Mouse (Mus musculus) heart, adult 11 months (tissue): ENCODE measurements around the gene Zw10.

Experiments
- DNase-seq: peaks from one replicate; pipeline ENCODE4 v3.0.0; 2022

Gene Zw10

GRCm38 (mm10) chr9:49055333-49056205 is at the start of gene Zw10:
Zw10 (plus strand) TSS chr9:49055613.
- DNase-seq = peak; percentile 99

DNA sequence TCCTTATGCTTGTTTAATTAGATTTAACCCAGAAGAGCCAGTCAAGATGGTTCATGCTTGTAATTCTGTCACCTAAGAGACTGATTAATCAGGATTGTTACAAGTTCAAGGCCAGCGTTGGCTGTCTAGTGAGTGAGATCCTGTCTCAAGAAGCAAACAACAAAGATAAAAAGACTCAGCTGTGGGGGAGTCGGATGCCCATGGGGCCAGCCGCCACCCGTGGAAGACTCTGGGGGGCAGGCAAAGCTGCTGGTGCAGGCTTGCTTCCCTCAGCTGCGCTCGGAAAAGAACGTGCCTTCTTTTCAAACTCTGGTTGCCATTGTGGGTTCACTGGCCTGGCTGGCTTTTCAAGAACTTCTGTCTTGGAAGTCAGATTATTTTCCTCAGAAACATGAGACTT is 39.6 kb upstream of the Zw10 start:
- DNase-seq = no peak

GRCm38 (mm10) chr9:49021289-49021688 is 34.1 kb upstream of the Zw10 start:
- DNase-seq = no peak

DNA sequence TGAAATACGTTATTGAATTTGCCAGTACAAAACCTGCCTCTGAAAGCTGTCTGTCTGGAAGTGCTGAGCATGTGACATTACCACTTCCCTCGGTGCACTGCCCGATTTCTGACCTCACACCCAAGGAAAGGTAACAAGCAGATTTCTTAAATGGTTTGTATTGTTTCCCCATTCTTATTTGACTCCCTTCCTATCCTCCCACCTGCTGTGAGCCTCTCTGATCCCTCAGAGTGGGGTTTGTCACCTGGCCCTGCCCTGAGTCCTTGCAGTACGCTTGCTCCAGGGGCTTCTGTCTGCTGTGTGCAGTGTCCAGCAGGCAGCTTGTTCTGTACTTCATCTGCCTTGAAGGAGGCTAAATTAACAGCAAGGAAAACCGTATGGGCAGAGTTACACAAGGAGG is 31.5 kb upstream of the Zw10 start:
- no peak for DNase-seq

GRCm38 (mm10) chr9:49024529-49024928 is 30.9 kb upstream of the Zw10 start:
- DNase-seq = no peak

GRCm38 (mm10) chr9:49034764-49035163 is 20.6 kb upstream of the Zw10 start:
- no peak for DNase-seq

GRCm38 (mm10) chr9:49050901-49051300 is 4.5 kb upstream of the Zw10 start:
- DNase-seq = no peak

DNA sequence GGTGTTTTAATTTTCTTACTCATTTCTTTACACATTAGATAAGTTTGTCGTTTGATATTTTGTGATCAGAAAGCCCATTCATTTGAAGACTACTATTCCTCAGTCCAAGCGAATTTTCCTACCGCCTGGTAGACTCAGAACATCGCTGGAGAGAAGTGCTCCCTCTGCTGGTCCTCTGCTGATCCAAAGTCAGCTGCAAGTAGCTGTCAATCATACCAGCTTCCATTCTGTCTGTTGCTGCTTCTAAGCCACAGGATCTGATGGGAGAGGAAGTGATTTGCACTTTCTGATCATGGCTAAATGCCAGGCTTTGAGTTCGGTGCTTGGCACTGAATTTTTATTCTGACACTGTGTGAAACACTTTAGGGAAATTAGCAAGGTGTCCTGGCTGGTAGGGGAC is 4.1 kb upstream of the Zw10 start:
- peak; percentile 91 for DNase-seq

GRCm38 (mm10) chr9:49054028-49054427 is 1.4 kb upstream of the Zw10 start:
- DNase-seq = no peak

DNA sequence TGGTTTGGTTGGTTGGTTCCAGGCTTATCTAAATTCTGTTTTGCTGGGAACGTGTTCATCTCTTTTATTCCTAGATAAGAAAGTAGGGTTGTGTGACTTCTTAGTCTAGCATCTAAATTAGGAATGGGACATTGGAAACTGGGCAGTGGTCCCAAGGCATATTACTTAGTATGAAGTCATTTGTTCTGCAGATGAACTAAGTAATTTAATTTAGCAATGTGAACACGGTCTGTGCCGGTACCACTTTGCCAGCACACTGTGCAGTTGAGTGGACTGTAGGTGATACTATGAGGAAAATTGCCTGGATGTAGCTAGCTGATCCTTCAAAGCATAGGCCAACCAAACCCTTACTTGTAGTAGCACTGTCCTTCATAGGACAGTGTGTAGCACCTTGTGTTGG is 21.4 kb downstream of the Zw10 start:
- DNase-seq = peak; percentile 83

DNA sequence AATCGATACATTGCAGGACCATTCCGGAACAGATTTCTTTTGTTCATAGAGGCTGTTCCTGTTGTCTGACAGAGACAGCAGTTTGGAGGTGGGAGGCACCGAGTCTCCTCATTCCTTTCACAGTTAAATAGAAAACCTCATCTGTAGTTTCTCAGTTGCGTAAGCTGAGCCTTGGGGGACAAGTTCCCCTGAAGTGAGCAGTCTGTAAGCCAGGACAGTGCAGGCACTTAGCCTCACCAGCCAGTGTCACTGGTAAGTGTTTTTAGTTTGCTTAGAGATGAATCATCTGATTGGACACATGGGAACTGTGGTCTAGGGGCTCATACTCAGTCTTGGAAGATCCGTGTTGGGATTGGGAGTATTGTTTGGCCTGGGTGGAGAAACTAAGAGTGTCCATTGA is 25.7 kb downstream of the Zw10 start, which contains the start of gene Tmprss5:
TSS of gene Tmprss5 (plus strand) at position 154 of the 400 bp plus-strand sequence.
- DNase-seq = peak; percentile 22

DNA sequence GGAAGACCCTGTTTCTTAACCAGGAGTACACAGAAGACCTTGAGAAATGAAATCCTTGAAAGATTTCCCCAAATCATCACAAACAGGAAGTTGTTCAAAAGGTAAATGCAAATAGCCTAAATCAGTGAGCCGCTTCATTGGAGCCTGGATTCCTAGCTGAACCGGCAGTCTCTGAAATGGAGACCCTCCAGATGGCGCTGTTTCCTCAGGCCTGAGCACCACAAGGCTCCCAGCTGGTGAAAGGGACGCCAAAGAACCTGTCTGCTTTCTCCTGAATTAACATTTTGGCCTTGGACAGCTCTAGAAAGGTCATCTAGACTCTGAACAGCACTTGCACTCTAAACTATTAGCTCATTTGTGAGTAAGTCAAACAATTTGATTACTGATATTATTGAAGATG is 26.1 kb downstream of the Zw10 start:
- DNase-seq = peak; percentile 88

DNA sequence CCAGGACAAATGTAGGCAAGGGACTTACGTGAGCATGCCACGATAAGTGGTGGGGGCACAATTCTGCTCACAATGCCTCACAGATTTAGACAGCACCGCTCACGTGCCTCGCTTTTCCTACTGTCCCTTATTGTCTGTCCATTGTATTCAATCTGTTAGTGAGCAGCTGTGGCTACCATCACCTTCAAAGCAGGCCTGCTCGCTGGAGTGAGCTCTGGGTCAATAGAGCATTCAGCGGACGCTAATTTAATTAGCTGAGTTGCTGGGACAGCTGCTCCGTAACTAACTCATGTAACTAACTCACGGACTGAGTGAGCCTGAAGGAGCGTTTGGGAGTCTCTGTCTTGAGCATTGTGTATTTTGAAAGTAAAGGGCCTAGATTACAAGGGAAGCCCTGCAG is 31.9 kb downstream of the Zw10 start:
- DNase-seq = peak; percentile 68

DNA sequence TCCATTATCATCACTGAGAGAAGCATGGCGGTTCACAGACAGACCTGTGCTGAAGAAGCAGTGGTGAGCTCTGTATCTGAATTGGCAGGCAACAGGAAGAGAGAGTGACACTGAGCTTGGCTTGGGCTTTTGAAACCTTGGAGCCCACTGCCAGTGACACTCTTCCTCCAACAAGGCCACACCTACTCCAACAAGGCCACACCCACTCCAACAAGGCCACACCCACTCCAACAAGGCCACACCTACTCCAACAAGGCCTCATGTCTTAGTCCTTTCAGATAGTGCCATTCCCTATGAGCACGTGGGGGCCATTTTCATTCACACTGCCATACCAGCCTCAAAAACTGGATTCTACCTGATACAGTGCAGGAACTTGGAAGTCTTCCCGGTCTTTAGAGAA is 43.5 kb downstream of the Zw10 start:
- no peak for DNase-seq

GRCm38 (mm10) chr9:49102328-49102727 is 46.9 kb downstream of the Zw10 start:
- DNase-seq = peak; percentile 74

DNA sequence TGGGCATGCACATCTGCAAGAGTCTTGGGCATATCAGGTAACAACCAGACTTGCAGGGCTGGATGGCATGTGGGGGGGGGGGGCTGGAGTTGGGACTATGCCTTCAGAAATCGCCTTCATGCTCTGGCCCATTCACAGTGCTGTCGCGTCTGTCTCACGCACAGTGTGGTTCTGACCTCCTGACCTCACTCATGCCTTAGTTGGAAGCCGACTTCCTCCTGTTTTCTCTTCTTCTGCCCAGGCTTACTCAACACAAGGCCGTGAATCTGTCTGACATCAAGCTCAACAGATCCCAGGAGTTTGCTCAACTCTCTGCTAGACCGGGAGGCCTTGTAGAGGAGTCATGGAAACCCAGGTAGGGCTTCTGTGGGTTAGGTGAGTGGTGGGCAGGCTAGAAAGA is 53.7 kb downstream of the Zw10 start:
- DNase-seq = no peak

DNA sequence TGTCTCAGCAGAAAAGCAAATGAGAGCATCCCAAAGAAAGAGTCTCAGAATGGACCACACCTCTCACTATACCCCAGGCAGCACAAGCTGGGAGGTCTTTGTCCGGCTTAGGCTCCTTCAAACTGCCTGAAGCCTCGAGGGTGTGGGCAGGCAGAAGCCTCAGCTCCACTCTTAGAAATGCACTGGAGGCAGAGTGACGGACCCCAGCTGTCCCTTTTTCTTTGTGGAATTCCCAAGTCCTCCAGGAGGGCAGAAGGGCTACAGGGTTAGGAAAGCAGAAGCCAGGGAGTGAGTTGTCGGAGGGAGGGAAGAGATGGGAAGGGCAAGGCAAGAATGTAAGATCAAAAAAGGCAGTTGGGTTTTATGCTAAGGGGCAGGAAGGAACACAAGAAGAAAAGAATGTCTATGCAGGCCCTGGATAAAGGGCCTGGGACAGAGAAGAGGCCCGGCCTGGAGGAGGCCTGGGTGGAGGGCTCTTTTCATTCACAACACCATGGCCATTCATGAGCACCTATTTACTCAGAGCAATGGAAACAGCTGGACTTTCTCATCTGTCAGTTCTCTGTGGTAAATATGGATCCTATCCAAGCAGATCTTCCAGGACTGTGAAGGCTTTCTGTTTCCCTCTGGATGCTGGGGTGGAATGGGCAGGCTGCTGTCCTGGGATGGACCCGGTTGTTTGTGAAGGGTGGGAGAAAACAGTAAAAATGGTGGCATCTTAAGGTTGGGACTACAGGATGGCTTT is 55.2 kb downstream of the Zw10 start:
- peak; percentile 76 for DNase-seq

DNA sequence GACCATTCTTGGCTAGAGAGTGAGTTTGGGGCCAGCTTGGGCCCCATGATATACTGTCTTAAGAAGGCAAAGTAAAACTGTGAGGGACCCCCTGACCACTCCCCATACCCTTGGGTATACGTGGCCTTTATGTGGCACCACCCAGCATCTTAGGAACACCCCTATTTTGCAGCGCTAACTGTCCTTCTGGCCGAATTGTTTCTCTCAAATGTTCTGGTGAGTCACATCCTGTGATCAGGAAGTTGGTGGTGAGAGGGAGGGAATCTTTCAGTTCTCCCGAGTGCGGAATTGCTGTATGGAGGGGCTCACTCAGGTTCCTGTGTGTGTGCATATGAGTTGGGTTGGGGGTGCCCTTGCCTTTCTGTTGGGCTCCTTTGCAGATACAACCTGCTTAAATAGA is 55.9 kb downstream of the Zw10 start:
- peak; percentile 92 for DNase-seq

DNA sequence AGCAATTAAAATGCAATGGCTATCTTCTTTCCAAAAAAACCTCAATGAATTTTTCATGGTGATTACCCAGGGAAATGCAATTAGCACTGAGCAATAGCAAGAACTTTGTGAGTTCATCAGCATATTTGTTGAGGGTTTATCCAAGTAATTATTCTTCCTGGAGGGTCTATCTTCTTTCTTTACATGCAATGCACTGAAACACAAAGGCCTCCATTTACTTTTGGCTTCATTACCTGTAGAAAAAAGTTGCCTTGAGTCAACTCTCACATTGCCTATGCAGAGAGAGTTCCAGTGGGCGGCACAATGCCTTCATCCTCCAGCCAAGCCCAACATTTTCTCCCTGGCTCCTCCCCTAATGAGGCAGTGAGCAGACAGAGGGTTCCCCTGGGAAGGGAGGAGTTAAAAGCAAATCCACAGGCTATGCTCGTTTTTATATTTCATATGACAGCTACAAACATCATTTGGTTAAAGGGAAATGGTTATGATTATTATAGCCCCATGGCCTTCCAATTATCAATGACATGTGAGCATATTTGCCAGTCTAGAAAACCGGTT is 62.9 kb downstream of the Zw10 start:
- DNase-seq = peak; percentile 77

DNA sequence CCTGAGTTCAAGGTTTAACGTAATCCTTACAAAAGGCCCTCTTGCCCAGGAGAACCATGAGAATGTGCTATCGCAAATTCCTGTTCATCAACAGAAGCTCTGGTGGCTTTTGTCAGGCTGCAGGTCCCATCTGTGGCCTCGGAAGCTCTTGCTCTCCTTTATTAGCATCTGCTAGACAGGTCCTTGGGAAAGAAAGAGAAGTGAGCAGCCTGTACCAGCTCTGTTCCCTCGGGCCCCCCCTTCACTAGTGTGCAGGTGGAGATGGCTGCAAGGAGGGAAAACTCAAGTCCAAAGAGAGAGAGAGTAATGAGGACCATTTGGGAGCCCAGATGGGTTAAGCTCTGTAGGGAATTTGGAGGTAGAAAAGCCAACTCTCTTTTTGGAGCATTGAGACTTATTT is 64.3 kb downstream of the Zw10 start:
- peak; percentile 72 for DNase-seq

DNA sequence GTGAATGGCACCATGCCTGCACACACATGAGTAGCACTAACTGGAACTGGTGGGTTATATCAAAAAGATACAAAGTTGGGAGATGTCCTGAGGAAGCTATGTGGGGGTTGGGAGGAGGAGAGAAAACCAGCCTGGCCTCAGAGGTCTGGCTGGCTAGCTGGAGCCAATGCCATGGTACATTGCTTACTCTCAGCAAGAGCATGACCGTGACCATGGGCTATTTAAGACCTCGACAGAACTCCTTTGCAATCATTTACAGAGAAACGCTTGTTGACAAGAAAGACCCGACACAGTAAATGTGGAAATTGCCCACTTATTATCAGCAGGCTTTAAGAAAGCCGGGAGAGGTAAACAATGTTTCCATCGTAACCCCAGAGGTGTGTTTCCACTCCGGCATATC is 70.3 kb downstream of the Zw10 start:
- no peak for DNase-seq
